ENCODE assay signal across 16 mouse cellular contexts in genomic region chr8:125686221-125686865, GRCm38 (mm10). TPM values are rescaled to one million over a fixed set of nuclear protein-coding genes. Genes with fewer than 3 reads are reported as not detected.
DNase-seq lines count a peak whose midpoint lies in the region; ATAC-seq and TF ChIP-seq lines count a peak whose summit lies in the region.
"Had no signal": no experiment of that assay in that cellular context is flagged by ENCODE, and none has a peak within 500 bp of the region (broad histone marks: within the 10 kb centered on the region; RNA-seq: fewer than 3 reads in every experiment).

No protein-coding gene starts in this region.

- H3K27me3 ChIP-seq in heart, embryonic 10.5 days (ENCODE audit: insufficient read depth, poor library complexity, severe bottlenecking) = no peaks in the 10 kb centered on the region
- no peaks in the 10 kb centered on the region for H3K27me3 ChIP-seq in kidney, adult 2 months (replicated peaks; ENCODE audit: control insufficient read depth, insufficient read depth, low read length)
- H3K27me3 ChIP-seq in kidney, embryonic 16.5 days (ENCODE audit: insufficient read depth, low read length) = no peaks in the 10 kb centered on the region

- H3K36me3 ChIP-seq in heart, embryonic 10.5 days = no peaks in the 10 kb centered on the region
- no peaks in the 10 kb centered on the region for H3K36me3 ChIP-seq in kidney, adult 2 months (ENCODE audit: control insufficient read depth, insufficient read depth, low read length)
- H3K36me3 ChIP-seq in kidney, embryonic 16.5 days (ENCODE audit: insufficient read depth, low read length) = no peaks in the 10 kb centered on the region

- ATAC-seq in kidney, embryonic 16.5 days (ENCODE audit: low FRiP score, low TSS enrichment) = no peak
- ATAC-seq: hindbrain, postnatal 0 days; liver, postnatal 0 days had no signal

- no peak overlapping the region for H3K4me2 ChIP-seq in kidney, embryonic 16.5 days (replicated peaks; ENCODE audit: low read depth, low read length)

- WGBS in heart, embryonic 10.5 days = 79% methylated on average over 9 of the region's 9 CpGs
- 46% methylated on average over 9 of the region's 9 CpGs for WGBS in kidney, adult 2 months
- 52% methylated on average over 9 of the region's 9 CpGs for WGBS in kidney, embryonic 16.5 days

- no peak for TF ChIP-seq POLR2A in kidney, adult 2 months (IDR thresholded peaks at IDR 0.05; ENCODE audit: low read depth, low read length)

- H3K27ac ChIP-seq in heart, embryonic 10.5 days = peak overlapping the region; percentile 81
- no peak overlapping the region for H3K27ac ChIP-seq in kidney, adult 2 months (ENCODE audit: insufficient read depth, low read depth, low read length)
- H3K27ac ChIP-seq in kidney, embryonic 16.5 days (ENCODE audit: low read length) = no peak overlapping the region
- H3K27ac ChIP-seq: hindbrain, postnatal 0 days had no signal

- H3K9me3 ChIP-seq in heart, embryonic 10.5 days = no peaks in the 10 kb centered on the region
- no peaks in the 10 kb centered on the region for H3K9me3 ChIP-seq in kidney, embryonic 16.5 days (ENCODE audit: low read length)

- no peak for DNase-seq in heart, embryonic 10.5 days (ENCODE audit: low spot score)
- no peak for DNase-seq in heart, postnatal 14 days
- peak; percentile 79 for DNase-seq in kidney, adult 2 months
- peak; percentile 22 for DNase-seq in brain, adult 2 months (ENCODE audit: low read depth, low spot score)
- DNase-seq in kidney, postnatal 10 days = peak; percentile 28
- DNase-seq in spleen, adult 12 weeks (ENCODE audit: low spot score) = no peak
- DNase-seq: cerebellum, adult 8-10 months; heart, postnatal 4 days; left cerebral cortex, postnatal 4 days; liver, postnatal 0 days; midbrain, embryonic 14.5 days; thymus, adult 2 months had no signal

- no peak for TF ChIP-seq CTCF in kidney, adult 2 months (conservative IDR thresholded peaks at IDR 0.05; ENCODE audit: insufficient read depth, insufficient read length, low read depth, low read length)

- peaks cover 30% of the 10 kb centered on the region for H3K4me1 ChIP-seq in heart, embryonic 10.5 days
- H3K4me1 ChIP-seq in kidney, adult 2 months (ENCODE audit: control insufficient read depth, insufficient read depth, low read length) = peaks cover 5% of the 10 kb centered on the region; the same call in 1 of the 2 replicates
- H3K4me1 ChIP-seq in kidney, embryonic 16.5 days (ENCODE audit: insufficient read depth, low read length) = peaks cover 22% of the 10 kb centered on the region

- H3K9ac ChIP-seq in kidney, embryonic 16.5 days (replicated peaks; ENCODE audit: low read length) = no peak overlapping the region
- H3K9ac ChIP-seq: liver, postnatal 0 days had no signal

- intact Hi-C loops in heart, postnatal 14 days (cut with DNase I) = no loop called here

- no peak overlapping the region for H3K4me3 ChIP-seq in heart, embryonic 10.5 days
- no peak overlapping the region for H3K4me3 ChIP-seq in kidney, adult 2 months (ENCODE audit: insufficient read depth, low read depth, low read length)
- H3K4me3 ChIP-seq in kidney, embryonic 16.5 days (ENCODE audit: low read length) = no peak overlapping the region
- H3K4me3 ChIP-seq: erythroblast, embryonic 14.5 days had no signal

RNA-seq across cellular contexts. Expression of gene Map10, which starts 16.7 kb away (rescaled TPM):
- 6.3 and 7.5 TPM in 2 replicates for polyA plus RNA-seq in heart, embryonic 10.5 days (2016; fragmentation: Nextera tagmentation; extraction: Ambion mirVana)
- total RNA-seq in heart, postnatal 14 days (2021) = 1 to 10 TPM; 3.8 to 4.3 TPM
- polyA plus RNA-seq in kidney, adult 2 months (2012; rRNA removed) = 1.8 and 2.7 TPM in 2 replicates
- 6.7 and 7.3 TPM in 2 replicates for polyA plus RNA-seq in kidney, embryonic 16.5 days (2015; fragmentation: Nextera tagmentation; extraction: Ambion mirVana)
- polyA plus RNA-seq: C2C12; erythroblast, embryonic 14.5 days had no signal

RNA-seq across cellular contexts. Expression of gene Ntpcr, which starts 43.4 kb away (rescaled TPM):
- 25.7 and 26.1 TPM in 2 replicates for polyA plus RNA-seq in heart, embryonic 10.5 days (2016; fragmentation: Nextera tagmentation; extraction: Ambion mirVana)
- total RNA-seq in heart, postnatal 14 days (2021) = 10 to 100 TPM; 15.9 to 17.8 TPM
- 23.4 and 27.6 TPM in 2 replicates for polyA plus RNA-seq in kidney, adult 2 months (2012; rRNA removed)
- 30.3 and 30.8 TPM in 2 replicates for polyA plus RNA-seq in kidney, embryonic 16.5 days (2015; fragmentation: Nextera tagmentation; extraction: Ambion mirVana)

Comparison
In these comparisons a context has a peak if more than half of its experiments do, and no peak if none do; other contexts are left out.
1. DNase-seq: peak in kidney, adult 2 months (single experiment), brain, adult 2 months (single experiment) and kidney, postnatal 10 days (single experiment); none in heart, embryonic 10.5 days (single experiment), heart, postnatal 14 days (0 of 2) and spleen, adult 12 weeks (single experiment).